Mouse (Mus musculus): ENCODE data around the gene Dlgap5. TPM values are rescaled to one million over a fixed set of nuclear protein-coding genes. Genes with fewer than 3 reads are reported as not detected.
"Not testable (repeated sequence)": the region's sequence is repeated elsewhere in the genome, so short reads cannot be mapped to it uniquely, and the experiment has no call there.

Gene Dlgap5
- 46.1 and 49.5 TPM in 2 replicates for polyA plus RNA-seq (2014; fragmentation: Nextera tagmentation; extraction: Ambion mirVana)

DNA sequence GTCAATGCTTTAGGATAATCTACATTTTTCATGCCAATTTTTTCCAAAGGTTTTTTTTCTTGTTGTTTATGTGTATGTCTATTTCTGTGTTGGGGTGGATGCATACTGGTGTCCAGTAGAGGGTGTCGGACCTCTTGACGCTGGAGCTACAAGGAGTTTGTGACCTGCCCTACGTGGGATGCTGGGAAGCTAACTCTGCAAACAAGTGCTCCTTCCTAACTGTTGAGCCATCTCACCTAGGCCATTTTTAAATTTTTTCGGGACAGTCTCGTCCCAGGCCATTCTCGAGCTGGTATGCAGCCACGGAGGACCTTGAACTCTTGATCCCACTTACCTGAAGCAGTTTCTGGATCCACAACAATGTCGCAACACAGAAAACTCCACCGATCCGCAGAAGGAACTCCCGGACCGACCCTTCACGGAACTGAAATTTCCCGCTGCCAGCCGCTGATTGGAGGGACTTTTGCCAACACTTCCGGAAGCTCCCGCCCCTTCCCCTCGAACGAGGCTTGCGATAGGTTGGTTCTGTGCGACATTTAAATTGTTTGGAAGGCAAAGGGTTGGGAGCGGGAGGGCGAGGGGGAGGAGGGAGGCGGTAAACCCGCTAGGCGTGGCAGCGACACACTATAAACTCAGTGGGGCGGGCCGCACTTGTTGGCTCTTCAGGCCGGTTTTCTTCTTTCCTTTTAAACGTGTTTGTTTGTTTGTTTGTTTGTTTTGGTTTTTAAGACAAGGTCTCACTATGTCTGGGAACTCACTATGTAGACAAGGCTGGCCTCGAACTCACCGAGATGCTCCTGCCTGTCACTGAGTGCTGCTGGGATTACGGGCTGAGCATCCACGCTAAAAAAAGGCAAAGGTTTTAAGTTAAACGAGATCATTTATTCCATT lies at the start of gene Dlgap5:
Gene Dlgap5 (minus strand): TSS at position 633 of the 891 bp plus-strand sequence.
- Histone ChIP-seq H3K27ac (ENCODE audit: low read length) (peak within 1 kb of the TSS; percentile 27; the same call in 1 of the 2 replicates), H3K4me1 (ENCODE audit: control insufficient read depth, insufficient read depth, low read length) (peaks cover 12% of the 10 kb centered on the region), H3K36me3 (ENCODE audit: control insufficient read depth, insufficient read depth, low read length) (peaks cover 21% of the 10 kb centered on the region; the same call in 1 of the 2 replicates)

DNA sequence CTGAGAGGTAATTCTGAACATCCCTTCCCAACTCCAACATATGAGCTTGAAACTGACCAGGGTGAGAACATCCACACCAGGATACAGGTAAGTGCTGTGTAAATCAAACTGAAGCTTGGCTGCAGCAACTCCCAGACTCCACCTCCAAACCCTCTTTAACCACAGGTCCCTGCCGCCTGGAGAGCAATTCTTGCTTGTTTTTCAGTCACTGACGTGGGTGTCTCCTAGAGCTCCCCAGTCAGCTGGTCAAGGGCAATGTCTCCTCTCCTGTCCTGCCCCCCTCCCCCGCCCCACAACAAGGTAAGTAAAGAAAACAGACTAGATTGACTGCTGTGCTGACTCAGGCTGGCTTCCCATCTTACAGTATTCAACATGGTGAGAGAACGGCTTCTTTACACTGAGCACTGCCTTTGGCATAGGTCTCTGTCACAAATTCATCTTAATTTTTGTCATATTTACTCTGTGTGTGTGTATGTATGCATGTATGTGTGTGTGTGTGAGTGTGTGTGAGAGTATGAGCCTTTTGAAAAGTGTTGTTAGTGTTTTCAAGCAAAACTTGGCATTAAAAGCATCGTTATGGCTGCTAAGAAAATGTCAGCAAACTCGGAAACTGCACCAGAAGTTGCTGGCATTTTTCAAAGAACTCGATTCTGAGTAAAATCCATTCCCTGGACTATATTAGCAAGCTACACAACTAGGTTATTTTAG lies 47.4 kb upstream of the Dlgap5 start:
- no peak overlapping the region for H3K27ac ChIP-seq (ENCODE audit: low read length)
- no peaks in the 10 kb centered on the region for H3K36me3 ChIP-seq (ENCODE audit: control insufficient read depth, insufficient read depth, low read length)
- no peaks in the 10 kb centered on the region for H3K9me3 ChIP-seq (ENCODE audit: control insufficient read depth, low read depth, low read length)
- no peaks in the 10 kb centered on the region for H3K27me3 ChIP-seq (ENCODE audit: control insufficient read depth, insufficient read depth, low read length)
- WGBS, result 44% methylated on average over 7 of the region's 7 CpGs
- H3K9ac ChIP-seq (replicated peaks; ENCODE audit: low read depth, low read length), result no peak overlapping the region
- no peak overlapping the region for H3K4me3 ChIP-seq (ENCODE audit: low read depth, low read length)
- H3K4me2 ChIP-seq (replicated peaks; ENCODE audit: low read depth, low read length), result no peak overlapping the region
- no peaks in the 10 kb centered on the region for H3K4me1 ChIP-seq (ENCODE audit: control insufficient read depth, insufficient read depth, low read length)
- no peak for ATAC-seq (ENCODE audit: insufficient number of reproducible peaks, insufficient read depth, low FRiP score, low read depth)

More for the DNA sequence above, at the start of gene Dlgap5:
- Histone ChIP-seq H3K27me3 (ENCODE audit: control insufficient read depth, insufficient read depth, low read length) (no peaks in the 10 kb centered on the region), H3K4me2 (replicated peaks; ENCODE audit: low read depth, low read length) (peak within 1 kb of the TSS; percentile 44), H3K9me3 (ENCODE audit: control insufficient read depth, low read depth, low read length) (no peaks in the 10 kb centered on the region), H3K9ac (replicated peaks; ENCODE audit: low read depth, low read length) (peak within 1 kb of the TSS; percentile 46), H3K4me3 (ENCODE audit: low read depth, low read length) (peak within 1 kb of the TSS; percentile 65)
- WGBS, result 2% methylated on average over 36 of the region's 36 CpGs
- peak; percentile 96 for ATAC-seq (ENCODE audit: insufficient number of reproducible peaks, insufficient read depth, low FRiP score, low read depth)

DNA sequence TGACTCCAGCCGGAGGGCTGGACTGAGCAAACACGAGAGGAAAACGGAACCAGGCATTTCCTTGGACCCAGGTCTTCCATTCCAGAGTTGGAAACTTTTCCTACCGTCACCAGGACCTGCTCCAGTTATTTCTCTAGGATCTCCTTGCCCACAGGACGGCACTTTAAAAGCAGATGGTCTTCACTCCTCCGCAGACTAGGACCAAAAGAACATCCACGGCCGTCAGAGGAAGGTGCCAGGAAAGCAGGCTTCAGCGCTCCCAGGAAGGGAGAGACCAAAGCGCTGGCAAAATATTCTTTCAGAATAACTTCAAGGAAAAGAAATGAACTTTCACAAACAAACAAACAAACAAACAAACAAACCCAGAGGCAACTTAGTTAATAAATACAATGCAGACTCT lies 46.2 kb upstream of the Dlgap5 start:
- Histone ChIP-seq H3K27ac (ENCODE audit: low read length) (no peak overlapping the region), H3K9me3 (ENCODE audit: control insufficient read depth, low read depth, low read length) (no peaks in the 10 kb centered on the region), H3K4me1 (ENCODE audit: control insufficient read depth, insufficient read depth, low read length) (no peaks in the 10 kb centered on the region), H3K27me3 (ENCODE audit: control insufficient read depth, insufficient read depth, low read length) (no peaks in the 10 kb centered on the region), H3K4me2 (replicated peaks; ENCODE audit: low read depth, low read length) (no peak overlapping the region), H3K4me3 (ENCODE audit: low read depth, low read length) (no peak overlapping the region), H3K9ac (replicated peaks; ENCODE audit: low read depth, low read length) (no peak overlapping the region), H3K36me3 (ENCODE audit: control insufficient read depth, insufficient read depth, low read length) (no peaks in the 10 kb centered on the region)
- no peak for ATAC-seq (ENCODE audit: insufficient number of reproducible peaks, insufficient read depth, low FRiP score, low read depth)
- 77% methylated on average over 10 of the region's 10 CpGs for WGBS

DNA sequence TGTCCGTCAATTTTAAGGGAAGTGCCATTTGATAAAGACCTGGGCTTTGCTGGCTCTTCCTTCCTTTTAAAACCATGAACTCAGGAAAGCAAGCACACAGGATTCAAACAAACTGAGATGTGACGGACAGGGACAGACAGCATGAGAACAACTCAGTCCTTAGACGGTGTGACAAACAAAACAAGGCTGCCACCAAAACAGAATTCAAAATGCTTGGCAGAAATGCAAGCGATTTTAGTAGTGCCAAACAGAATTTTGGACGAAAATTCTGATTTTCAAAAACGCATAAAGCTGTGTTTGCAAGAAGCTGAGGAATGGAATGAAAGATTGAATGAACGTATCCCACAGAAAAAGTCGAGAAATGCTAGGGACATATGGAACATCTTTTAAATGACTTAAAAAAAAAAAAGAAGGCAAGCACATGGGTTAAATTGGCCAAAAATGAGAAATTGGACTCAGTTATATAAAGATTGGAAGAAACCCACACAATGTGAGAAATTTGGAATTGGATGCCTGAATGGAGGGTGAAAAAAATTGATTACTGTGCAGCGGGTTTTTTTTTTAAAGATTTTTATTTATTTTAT lies 44.8 kb upstream of the Dlgap5 start:
- WGBS, result 75% methylated on average over 9 of the region's 9 CpGs
- ATAC-seq (ENCODE audit: insufficient number of reproducible peaks, insufficient read depth, low FRiP score, low read depth), result no peak
- Histone ChIP-seq H3K36me3 (ENCODE audit: control insufficient read depth, insufficient read depth, low read length) (no peaks in the 10 kb centered on the region), H3K9ac (replicated peaks; ENCODE audit: low read depth, low read length) (no peak overlapping the region), H3K4me3 (ENCODE audit: low read depth, low read length) (no peak overlapping the region), H3K27ac (ENCODE audit: low read length) (no peak overlapping the region), H3K27me3 (ENCODE audit: control insufficient read depth, insufficient read depth, low read length) (no peaks in the 10 kb centered on the region), H3K9me3 (ENCODE audit: control insufficient read depth, low read depth, low read length) (no peaks in the 10 kb centered on the region), H3K4me2 (replicated peaks; ENCODE audit: low read depth, low read length) (no peak overlapping the region), H3K4me1 (ENCODE audit: control insufficient read depth, insufficient read depth, low read length) (no peaks in the 10 kb centered on the region)

DNA sequence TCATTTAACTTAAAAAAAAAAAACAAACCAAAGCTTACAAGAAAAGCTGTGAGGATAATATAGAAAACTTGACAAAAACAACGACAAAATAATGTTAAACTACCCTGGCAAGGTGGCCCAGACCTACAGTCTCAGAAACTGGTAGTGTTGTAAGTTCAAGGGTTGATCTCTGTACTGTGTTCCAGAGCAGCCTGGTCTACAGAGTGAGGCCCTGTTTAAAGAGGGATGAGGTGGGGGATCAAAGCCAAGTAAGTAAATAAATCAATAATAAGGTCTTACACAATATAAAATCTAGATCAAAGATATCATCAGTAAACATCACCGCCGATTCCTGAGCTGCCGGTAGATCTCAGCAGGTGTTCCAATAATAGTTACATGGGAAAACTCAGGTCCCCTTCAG lies 44.2 kb upstream of the Dlgap5 start:
- H3K9ac ChIP-seq (replicated peaks; ENCODE audit: low read depth, low read length), result no peak overlapping the region
- H3K9me3 ChIP-seq (ENCODE audit: control insufficient read depth, low read depth, low read length), result no peaks in the 10 kb centered on the region
- no peak overlapping the region for H3K27ac ChIP-seq (ENCODE audit: low read length)
- H3K4me3 ChIP-seq (ENCODE audit: low read depth, low read length), result no peak overlapping the region
- no peak overlapping the region for H3K4me2 ChIP-seq (replicated peaks; ENCODE audit: low read depth, low read length)
- 73% methylated on average over 4 of the region's 4 CpGs for WGBS
- H3K27me3 ChIP-seq (ENCODE audit: control insufficient read depth, insufficient read depth, low read length), result no peaks in the 10 kb centered on the region
- no peak for ATAC-seq (ENCODE audit: insufficient number of reproducible peaks, insufficient read depth, low FRiP score, low read depth)
- no peaks in the 10 kb centered on the region for H3K36me3 ChIP-seq (ENCODE audit: control insufficient read depth, insufficient read depth, low read length)
- H3K4me1 ChIP-seq (ENCODE audit: control insufficient read depth, insufficient read depth, low read length), result no peaks in the 10 kb centered on the region

DNA sequence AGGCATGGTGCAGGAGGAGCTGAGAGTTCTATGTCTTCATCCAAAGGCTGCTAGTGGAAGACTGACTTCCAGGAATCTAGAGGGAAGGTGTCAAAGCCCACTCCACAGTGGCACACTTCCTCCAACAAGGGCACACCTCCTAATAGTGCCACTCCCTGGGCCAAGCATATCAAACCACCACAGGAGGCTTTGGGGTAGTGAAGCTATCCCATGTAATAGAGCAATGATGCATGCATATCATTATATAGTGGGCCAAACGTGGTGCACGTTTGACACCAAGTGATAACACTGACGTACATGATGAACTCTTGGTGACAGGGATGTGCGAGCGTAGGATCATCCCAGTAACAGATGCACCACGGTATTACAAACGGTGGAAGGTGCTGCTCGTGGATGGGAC lies 43.8 kb upstream of the Dlgap5 start:
- Histone ChIP-seq H3K9ac (replicated peaks; ENCODE audit: low read depth, low read length) (no peak overlapping the region), H3K4me1 (ENCODE audit: control insufficient read depth, insufficient read depth, low read length) (no peaks in the 10 kb centered on the region), H3K36me3 (ENCODE audit: control insufficient read depth, insufficient read depth, low read length) (no peaks in the 10 kb centered on the region), H3K27me3 (ENCODE audit: control insufficient read depth, insufficient read depth, low read length) (no peaks in the 10 kb centered on the region), H3K27ac (ENCODE audit: low read length) (no peak overlapping the region), H3K9me3 (ENCODE audit: control insufficient read depth, low read depth, low read length) (no peaks in the 10 kb centered on the region), H3K4me2 (replicated peaks; ENCODE audit: low read depth, low read length) (no peak overlapping the region), H3K4me3 (ENCODE audit: low read depth, low read length) (no peak overlapping the region)
- 81% methylated on average over 8 of the region's 8 CpGs for WGBS
- ATAC-seq (ENCODE audit: insufficient number of reproducible peaks, insufficient read depth, low FRiP score, low read depth), result no peak

DNA sequence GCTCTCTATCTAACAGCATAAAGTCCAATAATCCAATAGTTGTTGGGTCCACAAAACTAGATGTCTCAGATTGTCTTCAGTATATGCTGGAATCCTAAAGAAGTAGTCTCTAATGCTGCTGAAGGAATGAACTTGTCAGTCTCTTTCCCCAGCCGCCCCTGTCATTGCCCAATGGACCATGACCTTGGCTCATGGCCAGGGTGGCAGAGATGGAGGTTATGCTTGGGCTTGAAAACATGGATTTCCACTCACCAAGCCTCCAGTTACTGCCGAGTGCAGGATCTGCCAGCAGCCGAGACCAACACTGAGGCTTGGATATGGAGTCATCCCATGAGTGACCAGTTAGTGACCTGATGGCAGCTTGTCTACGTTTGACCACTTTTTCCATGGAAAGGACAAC lies 41.3 kb upstream of the Dlgap5 start:
- Histone ChIP-seq H3K4me3 (ENCODE audit: low read depth, low read length) (no peak overlapping the region), H3K4me2 (replicated peaks; ENCODE audit: low read depth, low read length) (no peak overlapping the region), H3K4me1 (ENCODE audit: control insufficient read depth, insufficient read depth, low read length) (no peaks in the 10 kb centered on the region), H3K36me3 (ENCODE audit: control insufficient read depth, insufficient read depth, low read length) (no peaks in the 10 kb centered on the region), H3K27ac (ENCODE audit: low read length) (no peak overlapping the region), H3K9ac (replicated peaks; ENCODE audit: low read depth, low read length) (no peak overlapping the region), H3K27me3 (ENCODE audit: control insufficient read depth, insufficient read depth, low read length) (no peaks in the 10 kb centered on the region), H3K9me3 (ENCODE audit: control insufficient read depth, low read depth, low read length) (no peaks in the 10 kb centered on the region)
- no peak for ATAC-seq (ENCODE audit: insufficient number of reproducible peaks, insufficient read depth, low FRiP score, low read depth)
- 89% methylated on average over 4 of the region's 4 CpGs for WGBS

DNA sequence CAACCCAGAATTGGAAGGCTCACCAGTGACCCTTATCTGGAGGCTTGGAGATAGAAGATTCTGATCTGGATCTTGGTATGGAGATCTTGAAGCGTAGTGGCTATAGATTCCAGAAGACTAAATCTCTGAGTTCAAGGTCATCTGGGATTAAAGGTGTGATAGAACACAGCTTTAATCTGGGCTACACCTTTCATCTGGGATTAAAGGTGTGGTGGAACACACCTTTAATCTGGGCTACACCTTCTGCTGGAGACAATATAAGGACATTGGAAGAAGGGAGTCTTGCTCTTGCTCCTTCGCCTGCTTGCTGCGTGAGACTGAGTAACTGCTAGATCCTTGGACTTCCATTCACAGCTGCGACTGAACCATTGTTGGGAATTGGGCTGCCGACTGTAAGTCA lies 31.9 kb upstream of the Dlgap5 start, which contains the start of gene Fbxo34:
Gene Fbxo34 (plus strand): TSS at position 301 of the 400 bp plus-strand sequence.
- ATAC-seq (ENCODE audit: insufficient number of reproducible peaks, insufficient read depth, low FRiP score, low read depth); H3K9me3 ChIP-seq (ENCODE audit: control insufficient read depth, low read depth, low read length); H3K27ac ChIP-seq (ENCODE audit: low read length); H3K36me3 ChIP-seq (ENCODE audit: control insufficient read depth, insufficient read depth, low read length); H3K27me3 ChIP-seq (ENCODE audit: control insufficient read depth, insufficient read depth, low read length); H3K4me2 ChIP-seq (replicated peaks; ENCODE audit: low read depth, low read length); H3K4me3 ChIP-seq (ENCODE audit: low read depth, low read length); H3K4me1 ChIP-seq (ENCODE audit: control insufficient read depth, insufficient read depth, low read length); H3K9ac ChIP-seq (replicated peaks; ENCODE audit: low read depth, low read length): not testable (repeated sequence)
- 97% methylated on average over 1 of the region's 5 CpGs for WGBS

Measured in stomach, embryonic 14.5 days (tissue).